Mouse (Mus musculus) adipocyte (in vitro differentiated cells): ENCODE data around the gene Rrp8.
"Not testable (repeated sequence)": the region's sequence is repeated elsewhere in the genome, so short reads cannot be mapped to it uniquely, and the experiment has no call there.

Source experiments
- DNase-seq: peaks from one replicate; pipeline ENCODE4 v3.0.0-alpha.2; 2016; ENCODE audit warnings: low spot score

Gene Rrp8

DNA sequence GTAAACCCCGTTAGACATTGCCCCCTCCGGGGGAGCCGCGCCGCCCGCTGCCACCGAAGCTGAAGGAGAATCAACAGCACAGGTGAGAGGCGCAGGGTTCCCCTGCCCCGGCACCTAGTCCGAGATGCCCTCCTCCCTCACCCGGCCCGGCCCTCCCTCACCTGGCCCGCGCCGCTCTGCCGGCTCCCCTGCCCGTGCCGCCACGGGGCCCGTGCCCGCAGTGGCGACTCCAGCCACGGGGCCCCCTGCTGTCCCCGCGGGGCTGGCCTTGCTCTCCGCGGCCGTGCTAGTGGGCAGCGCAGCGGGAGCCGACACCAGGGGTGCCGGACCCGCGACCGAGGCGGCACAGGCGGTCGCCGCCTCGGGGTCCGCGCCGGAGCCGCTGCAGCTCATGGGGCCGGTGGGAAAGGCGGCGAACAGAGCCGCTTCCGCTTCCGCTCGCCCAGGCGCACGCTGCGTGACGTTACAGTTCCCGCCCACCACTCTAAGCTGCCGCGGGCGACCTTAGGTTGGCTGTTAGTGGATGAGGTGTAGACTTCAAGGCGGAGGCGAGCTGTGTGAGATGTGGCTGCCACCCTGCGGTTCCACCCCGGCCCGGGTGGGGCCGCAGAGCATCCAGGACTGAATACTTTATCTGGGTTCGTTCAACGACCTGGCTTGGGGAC lies 6.9 kb upstream of the Rrp8 start, which contains the start of gene Taf10:
Gene Taf10 (minus strand): TSS at position 436 of the 665 bp plus-strand sequence.
- peak; percentile 70 for DNase-seq

- not testable (repeated sequence) for DNase-seq
These were observed 6.2 kb upstream of the Rrp8 start for GRCm38 (mm10) chr7:105743246-105743925.

GRCm38 (mm10) chr7:105742539-105743215 lies 5.5 kb upstream of the Rrp8 start:
- not testable (repeated sequence) for DNase-seq

GRCm38 (mm10) chr7:105741978-105742377 lies 4.8 kb upstream of the Rrp8 start:
- DNase-seq, result no peak

GRCm38 (mm10) chr7:105740851-105741250 lies 3.7 kb upstream of the Rrp8 start:
- DNase-seq, result no peak

- DNase-seq, result no peak
These were observed 3.1 kb upstream of the Rrp8 start for GRCm38 (mm10) chr7:105740089-105740795.

DNA sequence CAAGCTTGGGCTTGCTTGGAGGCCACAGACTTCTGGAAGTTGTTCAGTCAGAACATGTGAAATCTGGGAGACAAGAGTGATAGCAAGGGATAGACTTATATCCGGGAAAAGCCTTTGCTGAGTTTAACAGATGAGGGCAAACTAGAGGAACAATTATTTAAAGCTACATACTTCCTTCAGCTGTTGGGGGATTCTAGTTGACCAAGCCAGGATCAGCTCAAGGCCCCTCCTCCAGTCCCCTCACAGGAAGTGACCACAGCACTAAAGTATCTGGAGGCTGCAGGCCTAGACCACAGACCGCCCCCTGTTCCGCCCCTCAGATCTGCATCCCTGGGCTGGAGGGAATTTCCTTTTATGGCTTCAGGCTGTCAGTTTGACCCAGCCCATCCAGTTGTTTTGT lies 1.8 kb upstream of the Rrp8 start:
- DNase-seq, result peak; percentile 31

GRCm38 (mm10) chr7:105738286-105738685 lies 1.1 kb upstream of the Rrp8 start:
- no peak for DNase-seq

GRCm38 (mm10) chr7:105737648-105738047 lies 463 bp upstream of the Rrp8 start:
- DNase-seq, result no peak

GRCm38 (mm10) chr7:105736264-105736901 lies 802 bp downstream of the Rrp8 start, which contains the start of gene Ilk:
Ilk (plus strand) TSS chr7:105736592.
- peak; percentile 90 for DNase-seq

DNA sequence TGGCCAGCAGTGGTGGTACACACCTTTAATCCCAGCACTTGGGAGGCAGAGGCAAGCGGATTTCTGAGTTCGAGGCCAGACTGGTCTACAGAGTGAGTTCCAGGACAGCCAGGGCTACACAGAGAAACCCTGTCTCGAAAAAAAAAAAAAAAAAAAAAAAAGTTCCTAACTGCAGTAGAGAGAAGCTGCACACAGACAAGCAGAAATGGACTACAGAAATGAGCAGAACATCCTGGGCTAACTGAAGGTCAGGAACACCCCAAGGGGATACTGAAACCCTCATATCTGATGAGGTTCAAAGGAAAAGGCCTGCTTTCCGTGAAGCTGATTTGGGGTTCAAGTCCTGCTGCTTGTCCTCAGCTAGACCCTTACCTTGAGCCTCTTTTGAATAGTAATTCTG lies 1.7 kb downstream of the Rrp8 start:
- not testable (repeated sequence) for DNase-seq

- DNase-seq, result no peak
These were observed 2.4 kb downstream of the Rrp8 start for GRCm38 (mm10) chr7:105734826-105735225.

DNA sequence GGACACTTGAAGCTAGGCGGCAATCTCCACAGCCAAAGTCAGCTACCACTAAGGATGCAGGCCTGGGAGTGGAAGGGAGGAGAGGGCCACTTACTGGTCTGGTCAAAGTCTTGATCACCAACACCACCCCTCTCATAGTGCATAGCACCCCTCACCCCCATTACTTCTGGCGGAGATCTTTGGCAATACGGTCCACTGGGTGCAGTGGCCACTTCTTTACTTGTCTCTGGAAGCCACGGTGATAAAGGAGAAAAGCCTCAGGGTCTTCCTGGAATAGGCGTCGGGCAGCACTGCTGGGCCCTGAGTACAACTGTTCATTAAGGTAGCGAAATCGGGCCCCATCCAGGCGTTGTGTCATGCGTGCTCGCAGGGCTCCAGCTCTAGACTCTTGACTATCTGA lies 3.3 kb downstream of the Rrp8 start:
- no peak for DNase-seq

- DNase-seq, result peak; percentile 41
These were observed 8.3 kb downstream of the Rrp8 start for GRCm38 (mm10) chr7:105728701-105729428.

GRCm38 (mm10) chr7:105726980-105727325 lies 10.2 kb downstream of the Rrp8 start:
- DNase-seq, result no peak

DNA sequence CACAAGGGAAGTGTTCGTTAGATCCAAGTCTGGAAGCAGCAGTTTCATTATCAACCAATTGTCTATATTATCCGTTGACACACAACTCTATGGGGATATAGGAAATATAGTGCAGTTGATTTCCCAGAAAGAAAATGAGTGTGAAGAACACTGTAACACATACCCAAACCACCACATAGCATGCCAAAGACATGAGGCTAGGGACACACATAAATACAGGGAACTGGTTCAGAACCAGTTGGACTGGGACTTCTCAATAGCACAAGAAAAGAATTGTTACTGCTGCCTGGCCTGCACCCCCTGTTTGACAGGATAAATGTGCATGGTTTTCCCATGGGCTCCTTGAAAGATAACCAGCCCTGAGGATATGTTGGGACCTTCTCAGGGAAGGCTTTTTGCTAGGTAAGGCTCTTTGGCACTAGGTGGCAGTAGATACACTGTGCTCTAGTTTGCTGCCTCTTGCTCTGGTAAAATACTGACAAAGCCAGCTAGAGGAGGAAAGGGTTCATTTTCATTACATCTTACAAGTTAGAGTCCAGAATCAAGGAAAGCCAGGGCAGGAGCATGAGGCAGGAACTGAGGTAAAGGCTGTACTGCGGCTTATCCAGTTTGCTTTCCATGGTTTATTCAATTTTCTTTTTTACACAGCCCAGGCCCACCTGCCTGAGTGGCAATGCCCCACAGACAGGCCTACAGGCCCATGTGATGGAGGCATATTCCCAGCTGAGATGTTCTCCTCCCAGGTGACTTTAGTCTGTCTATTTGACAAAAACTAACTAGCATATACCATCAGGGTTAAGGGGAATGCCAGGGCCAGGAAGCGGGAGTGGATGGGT lies 10.8 kb downstream of the Rrp8 start:
- peak; percentile 70 for DNase-seq

- DNase-seq, result no peak
These were observed 15.3 kb downstream of the Rrp8 start for GRCm38 (mm10) chr7:105721916-105722315.

GRCm38 (mm10) chr7:105715366-105715765 lies 21.8 kb downstream of the Rrp8 start:
- no peak for DNase-seq

DNA sequence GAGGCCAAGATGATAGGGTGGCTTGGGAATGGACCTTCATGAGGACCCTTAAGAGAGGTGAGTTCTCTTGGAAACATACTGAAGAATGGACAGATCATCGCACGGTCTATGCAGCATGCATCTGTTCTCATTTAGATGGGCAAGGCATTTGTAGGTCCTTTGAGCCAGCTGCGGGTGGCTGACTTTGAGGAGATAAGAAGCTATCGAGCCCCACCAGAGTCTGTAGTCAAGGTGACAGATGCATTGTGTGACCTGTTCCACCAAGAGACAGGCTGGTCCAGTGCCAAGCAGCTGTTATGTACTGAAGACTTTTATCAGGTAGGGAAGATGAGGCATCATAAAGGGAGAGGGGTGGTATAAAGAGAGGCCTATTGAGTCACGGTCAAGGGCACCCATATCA lies 28.5 kb downstream of the Rrp8 start:
- DNase-seq, result no peak

GRCm38 (mm10) chr7:105703816-105704215 lies 33.4 kb downstream of the Rrp8 start:
- DNase-seq, result no peak
